Mouse (Mus musculus) left cerebral cortex, postnatal 25 days (tissue): ENCODE data around the gene Retreg3. TPM values are rescaled to one million over a fixed set of nuclear protein-coding genes. Genes with fewer than 3 reads are reported as not detected.
"Not testable (repeated sequence)": the region's sequence is repeated elsewhere in the genome, so short reads cannot be mapped to it uniquely, and the experiment has no call there.

ENCODE experiments used
- DNase-seq, 2 experiments: peaks; one replicate each; pipeline ENCODE4 v3.0.0; 2022; ENCODE audit warnings: low spot score in 2 of 2, mixed read lengths in 1 of 2
- intact Hi-C: fragments of 180-260 bp; cut with DNase I; formaldehyde crosslinking; loops from one replicate; pipeline ENCODE4 v1.15.1; 2025
- total RNA-seq, 2 experiments: library from RNA; stranded (reverse); gene quantifications; 2 replicates each; pipeline ENCODE4 v1.2.3; 2021

Retreg3 gene
- total RNA-seq, 2 experiments from 2014 or later: 56.2 to 56.7 TPM

GRCm38 (mm10) chr11:101125008-101125407 lies 5.3 kb upstream of the Retreg3 start:
- intact Hi-C loops, DNase-seq: not testable (repeated sequence)

- DNase-seq, intact Hi-C loops: not testable (repeated sequence)
These were observed 4.8 kb upstream of the Retreg3 start for GRCm38 (mm10) chr11:101124494-101124893.

GRCm38 (mm10) chr11:101120545-101121188 lies 974 bp upstream of the Retreg3 start:
- no peak for DNase-seq
- intact Hi-C loops: loop anchor here (2.0 kb wide), 1 partner anchor 50 kb away; the partner anchor contains the start of genes Cntnap1 and Plekhh3

GRCm38 (mm10) chr11:101119131-101119760 lies 447 bp downstream of the Retreg3 start:
- intact Hi-C loops: loop anchor here (2.0 kb wide), 1 partner anchor 32 kb away; the partner anchor contains the start of gene Mlx
- DNase-seq: no peak

GRCm38 (mm10) chr11:101118105-101118504 lies 1.6 kb downstream of the Retreg3 start:
- DNase-seq: no peak
- intact Hi-C loops: loop anchor here (2.0 kb wide), 1 partner anchor 31 kb away; the partner anchor contains the start of gene Mlx

- no peak for DNase-seq
- intact Hi-C loops: no loop called here
These were observed 4.1 kb downstream of the Retreg3 start for GRCm38 (mm10) chr11:101115564-101115963.

- intact Hi-C loops: no loop called here
These were observed 7.5 kb downstream of the Retreg3 start for GRCm38 (mm10) chr11:101112186-101112585.

GRCm38 (mm10) chr11:101111178-101111577 lies 8.5 kb downstream of the Retreg3 start:
- intact Hi-C loops: no loop called here

More at GRCm38 (mm10) chr11:101112186-101112585, 7.5 kb downstream of the Retreg3 start:
- no peak for DNase-seq

GRCm38 (mm10) chr11:101110708-101111107 lies 9.0 kb downstream of the Retreg3 start:
- intact Hi-C loops: no loop called here
- no peak for DNase-seq

More at GRCm38 (mm10) chr11:101111178-101111577, 8.5 kb downstream of the Retreg3 start:
- DNase-seq: no peak

GRCm38 (mm10) chr11:101109351-101109750 lies 10.3 kb downstream of the Retreg3 start:
- intact Hi-C loops: no loop called here
- DNase-seq: no peak

- intact Hi-C loops: no loop called here
- no peak for DNase-seq
These were observed 16.7 kb downstream of the Retreg3 start for GRCm38 (mm10) chr11:101103011-101103410.

GRCm38 (mm10) chr11:101098231-101098630 lies 21.5 kb downstream of the Retreg3 start:
- DNase-seq: no peak
- intact Hi-C loops: loop anchor here (10.0 kb wide), 1 partner anchor 317 kb away; the partner anchor contains the start of gene Aarsd1

GRCm38 (mm10) chr11:101095314-101096024 lies 24.2 kb downstream of the Retreg3 start, which contains the start of gene Psmc3ip:
Psmc3ip (minus strand) TSS chr11:101095436.
- intact Hi-C loops: loop anchor here (2.0 to 10.0 kb wide), 2 partner anchors 81 to 319 kb away; partner anchors contain the start of gene Aarsd1
- peak; percentile 94 to 97 for DNase-seq

GRCm38 (mm10) chr11:101094930-101095313 lies 24.8 kb downstream of the Retreg3 start:
- intact Hi-C loops: loop anchor here (2.0 to 10.0 kb wide), 2 partner anchors 82 to 320 kb away; partner anchors contain the start of gene Aarsd1
- DNase-seq: no peak

- intact Hi-C loops: loop anchor here (10.0 kb wide), 1 partner anchor 325 kb away; the partner anchor contains the start of gene Aarsd1
- no peak for DNase-seq
These were observed 29.8 kb downstream of the Retreg3 start for GRCm38 (mm10) chr11:101089931-101090330.

- no peak for DNase-seq
- intact Hi-C loops: loop anchor here (2.0 kb wide), 1 partner anchor 31 kb away; the partner anchor contains the start of genes Retreg3 and Tubg1
These were observed 32.0 kb downstream of the Retreg3 start for GRCm38 (mm10) chr11:101087682-101088055.

- DNase-seq: peak; percentile 93 to 97
- intact Hi-C loops: loop anchor here (2.0 kb wide), 1 partner anchor 32 kb away; the partner anchor contains the start of genes Retreg3 and Tubg1
These were observed 32.7 kb downstream of the Retreg3 start, which contains the start of gene Mlx for GRCm38 (mm10) chr11:101086756-101087681. Mlx (plus strand) TSS chr11:101087277.

GRCm38 (mm10) chr11:101086323-101086674 lies 33.4 kb downstream of the Retreg3 start:
- intact Hi-C loops: loop anchor here (2.0 kb wide), 1 partner anchor 33 kb away; the partner anchor contains the start of genes Retreg3 and Tubg1
- DNase-seq: no peak
